Mouse (Mus musculus) heart, embryonic 16.5 days (tissue): ENCODE results near the gene Rtl9. TPM values are rescaled to one million over a fixed set of nuclear protein-coding genes. Genes with fewer than 3 reads are reported as not detected.

Source experiments
- ATAC-seq: fragments of 200-750 bp; cut with Nextera tagmentation; replicated peaks from 2 replicates; pipeline ENCODE4 v1.8.0; 2017; ENCODE audit warnings: moderate number of reproducible peaks; ENCODE audit not compliant: insufficient read depth, low FRiP score; ENCODE audit errors: extremely low read depth
- H3K27ac ChIP-seq: fragments of 300-500 bp; sonication (generic); 2 replicates; pipeline ENCODE4 v1.5.1; 2014; ENCODE audit warnings: mild to moderate bottlenecking, low read length, control low read depth, moderate library complexity
- H3K27me3 ChIP-seq: fragments of 300-500 bp; sonication (generic); 2 replicates; pipeline ENCODE4 v1.6.1; 2014; ENCODE audit warnings: low read length, mixed read lengths; ENCODE audit not compliant: control insufficient read depth, insufficient read depth
- H3K36me3 ChIP-seq: fragments of 300-500 bp; sonication (generic); 2 replicates; pipeline ENCODE4 v1.6.1; 2014; ENCODE audit not compliant: control insufficient read depth, insufficient read depth
- H3K4me1 ChIP-seq: fragments of 300-500 bp; sonication (generic); 2 replicates; pipeline ENCODE4 v1.6.1; 2014; ENCODE audit warnings: low read length, mixed read lengths; ENCODE audit not compliant: control insufficient read depth, insufficient read depth
- H3K4me2 ChIP-seq: fragments of 300-500 bp; sonication (generic); 2 replicates; pipeline ENCODE4 v1.6.1; 2014; ENCODE audit warnings: low read depth, mild to moderate bottlenecking, control low read depth, low read length
- H3K4me3 ChIP-seq: fragments of 300-500 bp; sonication (generic); 2 replicates; pipeline ENCODE4 v1.5.1; 2014; ENCODE audit warnings: mild to moderate bottlenecking, control low read depth, low read length
- H3K9ac ChIP-seq: fragments of 300-500 bp; sonication (generic); 2 replicates; pipeline ENCODE4 v1.6.1; 2014; ENCODE audit warnings: low read length, control low read depth
- H3K9me3 ChIP-seq: fragments of 300-500 bp; sonication (generic); replicated peaks from 2 replicates; pipeline ENCODE4 v1.6.1; 2016; ENCODE audit warnings: low read length; ENCODE audit not compliant: control insufficient read depth
- WGBS: fragments of 180-500 bp; shearing (Covaris S2); extraction: QIAGEN DNeasy Blood & Tissue Kit; methylation state at CpG from one replicate; pipeline ENCODE4 v1.1.7; 2014; 5-methylcytosine and 5-hydroxymethylcytosine counted together
- polyA plus RNA-seq: library from polyadenylated mRNA; unstranded; fragments of >200 nt; fragmentation: Nextera tagmentation; extraction: Ambion mirVana; gene quantifications from 2 replicates; pipeline ENCODE4 v1.2.1, GENCODE M21; 2015

Rtl9 gene
- polyA plus RNA-seq, 1 experiment from 2014 or later = 0.18 TPM

- ATAC-seq = no peak
- Histone ChIP-seq H3K4me2 (no peak overlapping the region), H3K27me3 (no peaks in the 10 kb centered on the region), H3K4me1 (peaks cover 4% of the 10 kb centered on the region), H3K27ac (no peak overlapping the region), H3K9me3 (no peaks in the 10 kb centered on the region), H3K36me3 (no peaks in the 10 kb centered on the region), H3K4me3 (no peak overlapping the region), H3K9ac (no peak overlapping the region)
- WGBS = 92% methylated on average over 1 of the region's 1 CpGs
Observed at GRCm38 (mm10) chrX:143067115-143067514, 32.3 kb upstream of the Rtl9 start.

GRCm38 (mm10) chrX:143067576-143067975 is 31.8 kb upstream of the Rtl9 start:
- ATAC-seq = 0 out of 2 replicates have a peak, but pooled peaks have one; percentile 35
- Histone ChIP-seq H3K4me2 (no peak overlapping the region), H3K36me3 (no peaks in the 10 kb centered on the region), H3K4me3 (no peak overlapping the region), H3K9ac (no peak overlapping the region), H3K27ac (no peak overlapping the region), H3K27me3 (no peaks in the 10 kb centered on the region), H3K4me1 (peaks cover 4% of the 10 kb centered on the region), H3K9me3 (no peaks in the 10 kb centered on the region)
- WGBS = 36% methylated on average over 5 of the region's 5 CpGs

DNA sequence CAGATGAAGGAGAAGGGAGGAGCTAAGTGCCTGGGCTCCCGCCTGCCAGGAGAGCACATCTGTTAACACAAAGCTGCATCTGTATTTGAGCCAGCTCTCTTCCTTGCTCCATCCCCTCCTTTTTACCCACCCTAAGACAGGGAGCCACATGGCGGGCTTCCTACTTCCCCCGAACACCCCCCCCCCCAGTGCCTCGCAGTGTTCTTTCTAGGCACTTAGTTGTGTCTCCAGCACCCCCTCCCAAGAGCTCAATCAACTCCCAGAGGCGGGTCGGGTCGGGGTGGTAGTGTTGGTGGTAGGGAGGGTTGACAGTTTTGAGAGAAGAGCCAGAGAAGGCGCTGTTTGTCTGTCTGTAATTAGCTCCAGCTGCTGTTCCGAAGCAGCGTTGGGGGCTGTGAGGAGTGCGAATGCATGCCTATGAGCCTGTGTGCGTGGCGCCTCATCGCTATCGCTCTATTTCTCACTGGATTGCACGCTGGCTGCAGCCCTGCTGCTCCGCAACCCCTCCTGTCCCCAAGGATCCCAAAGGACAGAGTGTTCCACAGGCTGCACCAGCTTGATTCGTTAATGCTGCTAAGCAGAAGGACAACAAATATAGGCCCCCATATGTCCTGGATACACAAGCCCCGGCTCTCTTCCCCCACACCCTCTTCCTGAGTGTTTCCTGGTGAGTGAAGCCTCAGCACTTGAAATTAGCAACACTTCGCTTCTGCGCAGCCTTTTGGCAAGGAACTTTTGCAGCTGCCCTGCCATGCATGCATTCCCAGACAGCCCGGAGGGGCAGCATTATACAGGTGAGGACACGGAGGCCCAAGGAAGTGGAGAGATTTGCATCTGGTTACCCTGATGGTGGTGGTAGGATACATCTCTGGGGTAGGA is 18.7 kb upstream of the Rtl9 start:
- Histone ChIP-seq H3K4me3 (peak overlapping the region; percentile 18), H3K9me3 (no peaks in the 10 kb centered on the region), H3K36me3 (no peaks in the 10 kb centered on the region), H3K27me3 (peaks cover 8% of the 10 kb centered on the region), H3K9ac (no peak overlapping the region), H3K4me1 (0 out of 2 replicates have a peak, but pooled peaks cover 5% of the 10 kb centered on the region), H3K27ac (no peak overlapping the region), H3K4me2 (peak overlapping the region; percentile 67)
- WGBS = 18% methylated on average over 22 of the region's 23 CpGs
- peak; percentile 64 for ATAC-seq

GRCm38 (mm10) chrX:143082732-143083131 is 16.7 kb upstream of the Rtl9 start:
- H3K27me3 ChIP-seq = peaks cover 5% of the 10 kb centered on the region
- H3K9me3 ChIP-seq = no peaks in the 10 kb centered on the region
- H3K27ac ChIP-seq = no peak overlapping the region
- no peak overlapping the region for H3K4me3 ChIP-seq
- no peak overlapping the region for H3K4me2 ChIP-seq
- peak; percentile 38; the same call in 1 of the 2 replicates for ATAC-seq
- H3K4me1 ChIP-seq = 0 out of 2 replicates have a peak, but pooled peaks cover 5% of the 10 kb centered on the region
- WGBS = 73% methylated on average over 1 of the region's 1 CpGs
- H3K36me3 ChIP-seq = no peaks in the 10 kb centered on the region
- no peak overlapping the region for H3K9ac ChIP-seq

GRCm38 (mm10) chrX:143088225-143088624 is 11.2 kb upstream of the Rtl9 start:
- H3K9me3 ChIP-seq = no peaks in the 10 kb centered on the region
- H3K4me1 ChIP-seq = no peaks in the 10 kb centered on the region
- H3K27ac ChIP-seq = no peak overlapping the region
- WGBS = 56% methylated on average over 6 of the region's 7 CpGs
- no peak overlapping the region for H3K9ac ChIP-seq
- no peak overlapping the region for H3K4me3 ChIP-seq
- H3K4me2 ChIP-seq = no peak overlapping the region
- H3K27me3 ChIP-seq = peaks cover 3% of the 10 kb centered on the region; the same call in 1 of the 2 replicates
- no peaks in the 10 kb centered on the region for H3K36me3 ChIP-seq
- no peak for ATAC-seq

DNA sequence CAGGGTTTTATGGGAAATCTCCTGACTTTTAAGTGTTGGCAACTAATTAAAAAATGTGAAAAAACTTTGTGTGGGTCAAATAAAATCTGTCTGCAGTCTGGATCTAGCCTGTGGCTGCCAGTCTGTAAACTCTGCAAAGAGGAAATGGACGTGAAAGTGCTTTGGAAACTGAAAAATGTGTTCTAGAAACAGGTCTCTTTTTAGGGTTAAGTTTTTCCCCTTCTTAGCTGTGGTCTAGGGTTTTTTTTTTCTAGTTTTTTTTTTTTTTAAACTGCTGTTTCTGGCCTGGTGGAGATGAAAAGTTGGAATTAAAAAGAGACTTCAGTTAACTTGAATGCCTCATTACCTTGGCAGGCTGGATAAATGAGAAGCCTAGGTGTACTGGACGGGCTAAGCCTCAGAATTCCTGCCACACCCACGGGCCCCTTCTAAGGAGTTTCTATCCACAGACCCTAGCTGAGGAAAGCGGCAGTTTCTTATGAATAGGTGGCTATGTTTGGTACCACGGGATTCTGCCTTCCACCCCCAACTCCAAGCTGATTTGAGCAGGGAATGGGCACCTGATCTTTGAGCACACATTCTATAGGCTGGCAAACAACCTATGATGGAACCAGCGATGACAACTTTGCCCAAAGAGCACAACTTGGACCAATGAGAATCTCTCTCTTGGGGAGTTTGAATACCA is 8.3 kb upstream of the Rtl9 start:
- Histone ChIP-seq H3K9me3 (no peaks in the 10 kb centered on the region), H3K9ac (no peak overlapping the region), H3K36me3 (no peaks in the 10 kb centered on the region), H3K27me3 (peaks cover 2% of the 10 kb centered on the region; the same call in 1 of the 2 replicates), H3K4me3 (no peak overlapping the region), H3K4me1 (no peaks in the 10 kb centered on the region), H3K4me2 (no peak overlapping the region), H3K27ac (no peak overlapping the region)
- no peak for ATAC-seq
- 63% methylated on average over 6 of the region's 6 CpGs for WGBS

GRCm38 (mm10) chrX:143097551-143097950 is 1.8 kb upstream of the Rtl9 start:
- Histone ChIP-seq H3K36me3 (no peaks in the 10 kb centered on the region), H3K27ac (no peak overlapping the region), H3K27me3 (peaks cover 2% of the 10 kb centered on the region; the same call in 1 of the 2 replicates), H3K4me1 (no peaks in the 10 kb centered on the region), H3K4me2 (no peak overlapping the region), H3K9ac (no peak overlapping the region), H3K4me3 (no peak overlapping the region), H3K9me3 (no peaks in the 10 kb centered on the region)
- no peak for ATAC-seq
- 48% methylated on average over 6 of the region's 6 CpGs for WGBS

- H3K27me3 ChIP-seq = no peaks in the 10 kb centered on the region
- no peaks in the 10 kb centered on the region for H3K4me1 ChIP-seq
- WGBS = 84% methylated on average over 5 of the region's 5 CpGs
- no peak for ATAC-seq
- no peak overlapping the region for H3K4me2 ChIP-seq
- no peak overlapping the region for H3K27ac ChIP-seq
- no peak overlapping the region for H3K4me3 ChIP-seq
- no peaks in the 10 kb centered on the region for H3K9me3 ChIP-seq
- no peaks in the 10 kb centered on the region for H3K36me3 ChIP-seq
- H3K9ac ChIP-seq = no peak overlapping the region
Observed at GRCm38 (mm10) chrX:143103146-143103545, 3.8 kb downstream of the Rtl9 start.

DNA sequence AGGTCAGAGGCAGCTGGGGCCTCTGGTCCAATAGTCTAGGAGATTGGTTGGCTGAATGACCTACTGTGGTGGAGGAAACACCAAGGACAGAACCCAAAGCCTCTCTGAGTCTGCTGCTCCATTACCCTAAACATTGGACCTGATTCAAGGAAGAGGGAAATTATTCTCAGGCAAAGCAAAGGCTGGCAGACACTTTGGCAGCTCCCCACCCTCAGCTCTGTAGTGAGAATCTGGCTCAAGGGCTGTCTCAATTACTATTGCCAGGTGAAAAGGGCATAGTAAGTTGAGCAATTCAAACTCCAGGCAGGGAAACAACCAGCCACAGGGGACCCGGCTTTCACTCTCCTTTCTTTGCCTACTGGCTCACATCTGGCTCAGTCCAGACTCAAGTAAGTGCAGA is 6.5 kb downstream of the Rtl9 start:
- no peak for ATAC-seq
- Histone ChIP-seq H3K36me3 (no peaks in the 10 kb centered on the region), H3K4me2 (no peak overlapping the region), H3K27ac (no peak overlapping the region), H3K4me3 (no peak overlapping the region), H3K4me1 (no peaks in the 10 kb centered on the region), H3K9ac (no peak overlapping the region), H3K27me3 (no peaks in the 10 kb centered on the region), H3K9me3 (no peaks in the 10 kb centered on the region)
- WGBS = 81% methylated on average over 1 of the region's 1 CpGs
